Mouse (Mus musculus) neural tube, embryonic 13.5 days (tissue): ENCODE measurements around the gene Mcl1. TPM values are rescaled to one million over a fixed set of nuclear protein-coding genes. Genes with fewer than 3 reads are reported as not detected.

Source experiments
- ATAC-seq: fragments of 200-750 bp; cut with Nextera tagmentation; 2 replicates; pipeline ENCODE4 v1.8.0; 2017; ENCODE audit warnings: low read depth, mild to moderate bottlenecking, moderate TSS enrichment, moderate library complexity
- H3K27ac ChIP-seq: fragments of 300-500 bp; sonication (generic); replicated peaks from 2 replicates; pipeline ENCODE4 v1.5.1; 2015; ENCODE audit warnings: moderate library complexity, mild to moderate bottlenecking, inconsistent platforms
- H3K27me3 ChIP-seq: fragments of 300-500 bp; sonication (generic); 2 replicates; pipeline ENCODE4 v1.6.1; 2015; ENCODE audit warnings: mild to moderate bottlenecking, inconsistent platforms
- H3K36me3 ChIP-seq: fragments of 300-500 bp; sonication (generic); 2 replicates; pipeline ENCODE4 v1.6.1; 2015; ENCODE audit warnings: mild to moderate bottlenecking, inconsistent platforms
- H3K4me1 ChIP-seq: fragments of 300-500 bp; sonication (generic); replicated peaks from 2 replicates; pipeline ENCODE4 v1.6.1; 2015; ENCODE audit warnings: inconsistent platforms
- H3K4me2 ChIP-seq: fragments of 300-500 bp; sonication (generic); 2 replicates; pipeline ENCODE4 v1.6.1; 2015; ENCODE audit warnings: inconsistent platforms, mild to moderate bottlenecking, moderate library complexity
- H3K4me3 ChIP-seq: fragments of 300-500 bp; sonication (generic); 2 replicates; pipeline ENCODE4 v1.5.1; 2015; ENCODE audit warnings: mild to moderate bottlenecking, inconsistent platforms
- H3K9ac ChIP-seq: fragments of 300-500 bp; sonication (generic); 2 replicates; pipeline ENCODE4 v1.6.1; 2015; ENCODE audit warnings: moderate library complexity, mild to moderate bottlenecking, inconsistent platforms
- H3K9me3 ChIP-seq: fragments of 300-500 bp; sonication (generic); 2 replicates; pipeline ENCODE4 v1.6.1; 2016; ENCODE audit warnings: inconsistent platforms
- WGBS: fragments of 180-500 bp; shearing (Covaris S2); methylation state at CpG from one replicate; pipeline ENCODE4 v1.1.7; 2015; 5-methylcytosine and 5-hydroxymethylcytosine counted together
- polyA plus RNA-seq: library from polyadenylated mRNA; unstranded; fragments of >200 nt; fragmentation: Nextera tagmentation; extraction: Ambion mirVana; gene quantifications from 2 replicates; pipeline ENCODE4 v1.2.1, GENCODE M21; 2015

Gene Mcl1
- polyA plus RNA-seq, 1 experiment from 2014 or later, result 57.1 TPM

DNA sequence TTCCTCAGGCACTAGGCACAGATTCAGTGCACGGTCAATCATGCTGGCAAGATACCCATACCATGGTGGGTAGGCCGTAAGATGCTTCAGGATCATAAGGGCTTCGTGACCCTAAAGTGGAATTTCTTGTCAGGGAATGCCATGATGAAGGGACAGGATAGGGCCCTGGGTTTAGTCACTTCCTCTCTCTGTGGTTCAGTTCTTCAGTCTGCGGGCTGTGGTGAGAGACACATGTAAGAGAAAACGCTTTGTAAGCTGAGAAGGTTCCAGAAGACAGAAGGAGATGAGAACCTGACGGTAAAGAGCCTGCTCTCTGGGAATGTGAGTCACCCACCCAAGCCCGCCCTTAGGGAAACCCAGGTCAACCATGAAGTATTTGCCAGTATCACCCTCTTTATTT is 48.9 kb downstream of the Mcl1 start:
- Histone ChIP-seq H3K36me3 (no peaks in the 10 kb centered on the region), H3K9ac (no peak overlapping the region), H3K4me2 (no peak overlapping the region), H3K27me3 (no peaks in the 10 kb centered on the region), H3K9me3 (0 out of 2 replicates have a peak, but pooled peaks cover 1% of the 10 kb centered on the region), H3K4me3 (no peak overlapping the region), H3K4me1 (peaks cover under 1% of the 10 kb centered on the region; the same call in 1 of the 2 replicates), H3K27ac (no peak overlapping the region)
- WGBS, result 89% methylated on average over 7 of the region's 7 CpGs
- ATAC-seq, result no peak

GRCm38 (mm10) chr3:95709044-95709443 is 50.5 kb downstream of the Mcl1 start:
- Histone ChIP-seq H3K9ac (no peak overlapping the region), H3K4me1 (no peaks in the 10 kb centered on the region), H3K9me3 (0 out of 2 replicates have a peak, but pooled peaks cover 7% of the 10 kb centered on the region), H3K27me3 (no peaks in the 10 kb centered on the region), H3K36me3 (no peaks in the 10 kb centered on the region), H3K4me2 (no peak overlapping the region), H3K4me3 (no peak overlapping the region), H3K27ac (no peak overlapping the region)
- ATAC-seq, result no peak
- WGBS, result 94% methylated on average over 4 of the region's 4 CpGs

- H3K27ac ChIP-seq, result no peak overlapping the region
- no peaks in the 10 kb centered on the region for H3K27me3 ChIP-seq
- no peak overlapping the region for H3K4me3 ChIP-seq
- H3K4me1 ChIP-seq, result no peaks in the 10 kb centered on the region
- 0 out of 2 replicates have a peak, but pooled peaks cover 7% of the 10 kb centered on the region for H3K9me3 ChIP-seq
- no peak overlapping the region for H3K4me2 ChIP-seq
- no peak overlapping the region for H3K9ac ChIP-seq
- no peak for ATAC-seq
- H3K36me3 ChIP-seq, result no peaks in the 10 kb centered on the region
Observed at GRCm38 (mm10) chr3:95709967-95710366, 51.4 kb downstream of the Mcl1 start.

Other genes with a start within 250 kb of the Mcl1 start
- gene Arnt, start 224.4 kb upstream of the Mcl1 start, polyA plus RNA-seq, result 19.2 and 22.7 TPM in 2 replicates
- gene Ctsk, start 159.5 kb upstream of the Mcl1 start, polyA plus RNA-seq, result 13.3 and 19.2 TPM in 2 replicates
- gene Ctss, start 132.0 kb upstream of the Mcl1 start, polyA plus RNA-seq, result 17.7 and 18.9 TPM in 2 replicates
- not detected in 2 replicates for gene Hormad1, start 99.1 kb upstream of the Mcl1 start, polyA plus RNA-seq
- 33.6 and 34.3 TPM in 2 replicates for gene Golph3l, start 69.9 kb upstream of the Mcl1 start, polyA plus RNA-seq
- 96.1 and 104 TPM in 2 replicates for gene Ensa, start 33.8 kb upstream of the Mcl1 start, polyA plus RNA-seq
- gene Adamtsl4, start 29.1 kb downstream of the Mcl1 start, polyA plus RNA-seq, result 0.71 and 1.4 TPM in 2 replicates
- gene Ecm1, start 80.8 kb downstream of the Mcl1 start, polyA plus RNA-seq, result 13.1 and 16.6 TPM in 2 replicates
- gene Tars2, start 101.4 kb downstream of the Mcl1 start, polyA plus RNA-seq, result 36.9 and 39.2 TPM in 2 replicates
- gene Rprd2, start 160.1 kb downstream of the Mcl1 start, polyA plus RNA-seq, result 22.6 and 26.5 TPM in 2 replicates
- 36.1 and 40.0 TPM in 2 replicates for gene Prpf3, start 197.1 kb downstream of the Mcl1 start, polyA plus RNA-seq
- gene Mrps21, start 212.7 kb downstream of the Mcl1 start, polyA plus RNA-seq, result 327 and 348 TPM in 2 replicates
- 3.9 and 5.1 TPM in 2 replicates for gene Ciart, start 223.5 kb downstream of the Mcl1 start, polyA plus RNA-seq
- gene BC028528, start 233.2 kb downstream of the Mcl1 start, polyA plus RNA-seq, result 21.9 and 24.1 TPM in 2 replicates
- gene Aph1a, start 235.2 kb downstream of the Mcl1 start, polyA plus RNA-seq, result 27.3 and 33.3 TPM in 2 replicates
- gene Car14, start 245.9 kb downstream of the Mcl1 start, polyA plus RNA-seq, result 1.4 and 2.7 TPM in 2 replicates